Mouse (Mus musculus) kidney, postnatal 0 days (tissue): ENCODE measurements around the gene Slc26a8. TPM values are rescaled to one million over a fixed set of nuclear protein-coding genes. Genes with fewer than 3 reads are reported as not detected.
A peak's percentile ranks its signal among the peaks of the same experiment; 100 is the strongest.

Source experiments
- ATAC-seq: fragments of 200-750 bp; cut with Nextera tagmentation; replicated peaks from 2 replicates; pipeline ENCODE4 v1.8.0; 2017; ENCODE audit warnings: low read depth, moderate number of reproducible peaks, moderate TSS enrichment, moderate library complexity; ENCODE audit not compliant: low FRiP score
- DNase-seq: peaks from one replicate; pipeline ENCODE4 v3.0.0-alpha.2; 2016; ENCODE audit warnings: low spot score
- H3K27ac ChIP-seq: fragments of 300-500 bp; sonication (generic); 2 replicates; pipeline ENCODE4 v1.5.1; 2014; ENCODE audit warnings: mild to moderate bottlenecking
- H3K27me3 ChIP-seq: fragments of 300-500 bp; sonication (generic); 2 replicates; pipeline ENCODE4 v1.6.1; 2014; ENCODE audit warnings: low read length, mixed read lengths; ENCODE audit not compliant: insufficient read depth
- H3K36me3 ChIP-seq: fragments of 300-500 bp; sonication (generic); 2 replicates; pipeline ENCODE4 v1.6.1; 2014; ENCODE audit warnings: low read length, mixed read lengths; ENCODE audit not compliant: insufficient read depth
- H3K4me1 ChIP-seq: fragments of 300-500 bp; sonication (generic); replicated peaks from 2 replicates; pipeline ENCODE4 v1.6.1; 2014; ENCODE audit warnings: antibody characterized with exemption, low read length, mixed read lengths; ENCODE audit not compliant: insufficient read depth
- H3K4me2 ChIP-seq: fragments of 300-500 bp; sonication (generic); 2 replicates; pipeline ENCODE4 v1.6.1; 2014; ENCODE audit warnings: mild to moderate bottlenecking, low read length, moderate library complexity, mixed read lengths
- H3K4me3 ChIP-seq: fragments of 300-500 bp; sonication (generic); replicated peaks from 2 replicates; pipeline ENCODE4 v1.5.1; 2014; ENCODE audit warnings: low read depth, low read length
- H3K9ac ChIP-seq: fragments of 300-500 bp; sonication (generic); 2 replicates; pipeline ENCODE4 v1.6.1; 2014; ENCODE audit warnings: low read depth, low read length
- H3K9me3 ChIP-seq: fragments of 300-500 bp; sonication (generic); replicated peaks from 2 replicates; pipeline ENCODE4 v1.6.1; 2016; ENCODE audit warnings: low read length, inconsistent platforms, mixed read lengths
- CTCF ChIP-seq: IDR thresholded peaks from 2 replicates; pipeline ENCODE4 v1.5.1; 2016; ENCODE audit warnings: antibody characterized with exemption, low read depth, mild to moderate bottlenecking, moderate library complexity
- WGBS: fragments of 180-500 bp; shearing (Covaris S2); extraction: QIAGEN DNeasy Blood & Tissue Kit; methylation state at CpG from one replicate; pipeline ENCODE4 v1.1.7; 2014; 5-methylcytosine and 5-hydroxymethylcytosine counted together
- polyA plus RNA-seq: library from polyadenylated mRNA; unstranded; fragments of >200 nt; fragmentation: Nextera tagmentation; extraction: Ambion mirVana; gene quantifications from 2 replicates; pipeline ENCODE4 v1.2.1, GENCODE M21; 2015

The Slc26a8 gene
- polyA plus RNA-seq, 1 experiment from 2014 or later = 0.76 TPM

- H3K27me3 ChIP-seq = no peaks in the 10 kb centered on the region
- H3K4me1 ChIP-seq = peaks cover 25% of the 10 kb centered on the region
- peak overlapping the region; percentile 96 for H3K4me3 ChIP-seq
- ATAC-seq = peak; percentile 34
- no peak for TF ChIP-seq CTCF
- H3K27ac ChIP-seq = peak overlapping the region; percentile 98
- WGBS = 0% methylated on average over 53 of the region's 53 CpGs
- no peaks in the 10 kb centered on the region for H3K36me3 ChIP-seq
- H3K9me3 ChIP-seq = no peaks in the 10 kb centered on the region
- peak overlapping the region; percentile 78 for H3K4me2 ChIP-seq
- DNase-seq = no peak
- peak overlapping the region; percentile 91 for H3K9ac ChIP-seq
Measured at GRCm38 (mm10) chr17:28691687-28692340, 1.8 kb upstream of the Slc26a8 start.

- peak within 1 kb of the TSS; percentile 78 for H3K4me2 ChIP-seq
- WGBS = under 1% methylated on average over 85 of the region's 86 CpGs
- ATAC-seq = peak; percentile 96
Measured at GRCm38 (mm10) chr17:28690776-28691686, 998 bp upstream of the Slc26a8 start, which contains the start of gene Mapk14. Gene Mapk14 (plus strand): TSS chr17:28691329.

GRCm38 (mm10) chr17:28687354-28687753 is 2.7 kb downstream of the Slc26a8 start:
- TF ChIP-seq CTCF = no peak

More at GRCm38 (mm10) chr17:28690776-28691686, 998 bp upstream of the Slc26a8 start, which contains the start of gene Mapk14:
- no peaks in the 10 kb centered on the region for H3K9me3 ChIP-seq
- peak; percentile 81 for TF ChIP-seq CTCF
- H3K4me1 ChIP-seq = peaks cover 19% of the 10 kb centered on the region
- no peaks in the 10 kb centered on the region for H3K36me3 ChIP-seq
- peak; percentile 99 for DNase-seq
- H3K4me3 ChIP-seq = peak within 1 kb of the TSS; percentile 96
- H3K9ac ChIP-seq = peak within 1 kb of the TSS; percentile 91
- peak within 1 kb of the TSS; percentile 98 for H3K27ac ChIP-seq
- no peaks in the 10 kb centered on the region for H3K27me3 ChIP-seq

GRCm38 (mm10) chr17:28684631-28685030 is 5.4 kb downstream of the Slc26a8 start:
- H3K9me3 ChIP-seq = no peaks in the 10 kb centered on the region
- no peak overlapping the region for H3K4me3 ChIP-seq
- H3K27ac ChIP-seq = no peak overlapping the region
- ATAC-seq (no peak), DNase-seq (no peak)
- no peak overlapping the region for H3K9ac ChIP-seq
- no peak for TF ChIP-seq CTCF
- no peaks in the 10 kb centered on the region for H3K36me3 ChIP-seq
- no peak overlapping the region for H3K4me2 ChIP-seq
- 78% methylated on average over 19 of the region's 19 CpGs for WGBS
- no peaks in the 10 kb centered on the region for H3K27me3 ChIP-seq
- H3K4me1 ChIP-seq = peaks cover 6% of the 10 kb centered on the region; the same call in 1 of the 2 replicates

More at GRCm38 (mm10) chr17:28687354-28687753, 2.7 kb downstream of the Slc26a8 start:
- 46% methylated on average over 4 of the region's 4 CpGs for WGBS
- Histone ChIP-seq H3K4me1 (peaks cover 7% of the 10 kb centered on the region; the same call in 1 of the 2 replicates), H3K36me3 (no peaks in the 10 kb centered on the region), H3K27ac (no peak overlapping the region), H3K4me3 (no peak overlapping the region), H3K9ac (no peak overlapping the region), H3K27me3 (no peaks in the 10 kb centered on the region), H3K4me2 (no peak overlapping the region), H3K9me3 (no peaks in the 10 kb centered on the region)
- DNase-seq (no peak), ATAC-seq (no peak)

GRCm38 (mm10) chr17:28683601-28684000 is 6.4 kb downstream of the Slc26a8 start:
- no peaks in the 10 kb centered on the region for H3K36me3 ChIP-seq
- no peak overlapping the region for H3K4me3 ChIP-seq
- no peaks in the 10 kb centered on the region for H3K27me3 ChIP-seq
- no peak overlapping the region for H3K9ac ChIP-seq
- no peak for TF ChIP-seq CTCF
- H3K4me2 ChIP-seq = no peak overlapping the region
- H3K27ac ChIP-seq = peak overlapping the region; percentile 65; the same call in 1 of the 2 replicates
- DNase-seq (no peak), ATAC-seq (peak; percentile 49; the same call in 1 of the 2 replicates)
- no peaks in the 10 kb centered on the region for H3K4me1 ChIP-seq
- WGBS = 40% methylated on average over 1 of the region's 1 CpGs
- H3K9me3 ChIP-seq = no peaks in the 10 kb centered on the region
